Mouse (Mus musculus) cerebellum, adult 2 months (tissue): ENCODE results near the gene Nfe2l2. TPM values are rescaled to one million over a fixed set of nuclear protein-coding genes. Genes with fewer than 3 reads are reported as not detected.
"Not testable (repeated sequence)": the region's sequence is repeated elsewhere in the genome, so short reads cannot be mapped to it uniquely, and the experiment has no call there.

ENCODE experiments used
- DNase-seq, 2 experiments: peaks; one replicate each; pipeline ENCODE4 v3.0.0; 2021
- H3K27ac ChIP-seq: fragments of 200-500 bp; 2 replicates; pipeline ENCODE4 v1.5.1; 2012; ENCODE audit warnings: low read length, control low read depth, inconsistent platforms; ENCODE audit not compliant: insufficient read depth
- H3K27me3 ChIP-seq: fragments of 200-500 bp; 2 replicates; pipeline ENCODE4 v1.6.1; 2012; ENCODE audit warnings: inconsistent platforms, mild to moderate bottlenecking, low read length, moderate library complexity; ENCODE audit not compliant: control insufficient read depth, insufficient read depth
- H3K4me1 ChIP-seq: fragments of 200-500 bp; 2 replicates; pipeline ENCODE4 v1.6.1; 2011; ENCODE audit warnings: low read length; ENCODE audit not compliant: control insufficient read depth, insufficient read depth
- H3K4me3 ChIP-seq: fragments of 200-500 bp; replicated peaks from 2 replicates; pipeline ENCODE3; 2011; ENCODE audit warnings: mild to moderate bottlenecking, low read depth, low read length, control low read depth; ENCODE audit not compliant: insufficient read depth
- CTCF ChIP-seq: fragments of 200-500 bp; IDR thresholded peaks from 2 replicates; pipeline ENCODE4 v1.5.1; 2011; ENCODE audit warnings: low read depth, mild to moderate bottlenecking, control low read depth, low read length, moderate library complexity, borderline replicate concordance; ENCODE audit not compliant: insufficient read depth
- POLR2A ChIP-seq: fragments of 200-500 bp; IDR thresholded peaks from 2 replicates; pipeline ENCODE4 v1.6.1; 2011; ENCODE audit warnings: low read length, control low read depth, borderline replicate concordance; ENCODE audit not compliant: insufficient read depth
- WGBS: fragments of 180-500 bp; shearing (Covaris S2); methylation state at CpG from one replicate; pipeline ENCODE4 v1.1.7; 2018; 5-methylcytosine and 5-hydroxymethylcytosine counted together
- polyA plus RNA-seq: library from polyadenylated mRNA; depleted of rRNA; stranded (reverse); fragments of >200 nt; gene quantifications from 2 replicates; pipeline ENCODE4 v1.2.3, GENCODE M21; 2012

Nfe2l2 gene
- polyA plus RNA-seq, 1 experiment = 18.6 TPM

DNA sequence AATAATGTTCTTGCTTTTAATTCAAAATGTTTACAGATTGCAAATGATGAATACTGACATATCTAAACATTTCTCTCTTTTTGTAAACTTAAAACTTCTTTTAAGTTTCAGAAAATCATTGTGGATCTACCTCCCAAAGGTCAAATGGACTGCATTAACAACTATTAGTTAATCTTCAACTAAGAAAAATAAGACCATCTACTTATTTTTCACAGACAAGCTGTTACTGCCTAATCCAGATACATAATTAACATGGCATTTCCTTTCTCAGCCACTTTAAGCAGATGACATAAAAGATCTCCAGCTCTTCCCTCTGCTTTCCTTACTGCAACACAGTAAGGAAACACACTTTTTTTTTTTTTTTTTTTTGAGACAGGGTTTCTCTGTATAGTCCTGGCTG lies 67.1 kb downstream of the Nfe2l2 start:
- no peak overlapping the region for H3K4me3 ChIP-seq
- DNase-seq = no peak
- TF ChIP-seq POLR2A (no peak), CTCF (no peak)
- H3K27me3 ChIP-seq = no peaks in the 10 kb centered on the region
- no peaks in the 10 kb centered on the region for H3K4me1 ChIP-seq
- no peak overlapping the region for H3K27ac ChIP-seq

DNA sequence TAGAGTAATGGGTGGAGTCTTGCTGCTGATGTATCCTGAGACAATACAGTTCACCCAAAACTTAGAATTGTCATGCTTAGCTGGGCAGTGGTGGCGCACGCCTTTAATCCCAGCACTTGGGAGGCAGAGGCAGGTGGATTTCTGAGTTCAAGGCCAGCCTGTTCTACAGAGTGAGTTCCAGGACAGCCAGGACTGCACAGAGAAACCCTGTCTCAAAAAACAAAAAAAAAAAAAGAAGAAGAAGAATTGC lies 67.5 kb downstream of the Nfe2l2 start:
- not testable (repeated sequence) for H3K27ac ChIP-seq, DNase-seq, H3K4me3 ChIP-seq, H3K4me1 ChIP-seq, H3K27me3 ChIP-seq
- 86% methylated on average over 2 of the region's 2 CpGs for WGBS

DNA sequence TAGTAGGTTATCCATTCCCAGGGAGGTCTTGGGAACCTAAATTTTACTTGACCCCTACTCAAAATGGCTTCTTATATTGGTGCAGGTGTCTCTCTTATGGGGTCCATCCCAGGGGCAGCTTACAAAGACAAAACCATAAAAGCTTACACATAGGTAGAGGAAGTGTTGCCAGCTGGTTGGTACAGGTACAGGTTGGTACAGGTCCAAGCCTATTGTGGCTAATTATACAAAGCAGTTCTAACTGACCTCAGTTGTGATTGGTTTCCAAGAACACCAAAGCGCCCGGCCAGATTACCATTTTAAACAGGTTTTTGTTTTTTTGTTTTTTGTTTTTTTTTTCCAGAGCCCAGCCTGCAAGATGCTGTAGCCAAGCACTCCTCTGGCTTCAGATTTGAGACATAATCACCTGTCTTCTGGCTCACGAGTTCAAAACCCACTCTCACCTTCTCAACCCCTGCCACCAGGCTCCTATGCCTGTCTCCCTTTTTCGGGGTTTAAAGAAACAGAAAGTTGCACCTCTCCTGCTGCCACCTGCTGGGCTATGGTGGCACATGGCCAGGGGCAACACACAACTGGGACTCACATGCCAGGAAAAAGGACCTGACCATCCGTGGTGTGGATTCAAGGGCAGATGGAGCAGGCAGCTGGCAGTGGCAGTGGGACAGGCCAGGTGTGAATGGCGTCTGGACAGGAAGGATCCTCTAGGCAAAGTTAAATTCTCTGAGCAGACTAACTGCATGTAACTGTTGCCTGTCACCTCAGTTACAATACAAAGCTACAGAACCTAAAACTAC lies 68.0 kb downstream of the Nfe2l2 start:
- no peak overlapping the region for H3K4me3 ChIP-seq
- no peak overlapping the region for H3K27ac ChIP-seq
- no peak for DNase-seq
- TF ChIP-seq POLR2A = no peak
- no peak for TF ChIP-seq CTCF
- no peaks in the 10 kb centered on the region for H3K4me1 ChIP-seq
- 45% methylated on average over 6 of the region's 6 CpGs for WGBS
- H3K27me3 ChIP-seq = no peaks in the 10 kb centered on the region

DNA sequence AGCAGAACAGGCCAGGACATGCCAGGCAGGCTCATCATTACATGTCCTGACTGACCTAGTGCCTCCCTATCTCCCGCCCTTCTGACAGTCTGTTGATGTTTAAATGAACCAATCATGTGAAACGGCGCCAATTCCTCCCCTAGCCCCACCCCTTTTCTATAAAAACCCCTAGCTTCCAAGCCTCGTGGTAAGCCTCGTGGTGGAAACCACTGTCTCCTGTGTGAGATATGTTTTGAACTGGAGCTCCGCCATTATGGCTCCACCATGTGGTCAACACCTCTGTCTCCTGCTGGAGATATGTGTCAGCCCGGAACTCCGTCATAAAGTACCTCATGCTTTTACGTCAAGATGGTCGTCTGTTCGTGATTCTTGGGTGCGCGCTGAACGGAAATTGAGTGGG lies 70.0 kb downstream of the Nfe2l2 start:
- H3K27ac ChIP-seq, H3K27me3 ChIP-seq, H3K4me3 ChIP-seq, H3K4me1 ChIP-seq, DNase-seq: not testable (repeated sequence)
- 91% methylated on average over 14 of the region's 14 CpGs for WGBS

DNA sequence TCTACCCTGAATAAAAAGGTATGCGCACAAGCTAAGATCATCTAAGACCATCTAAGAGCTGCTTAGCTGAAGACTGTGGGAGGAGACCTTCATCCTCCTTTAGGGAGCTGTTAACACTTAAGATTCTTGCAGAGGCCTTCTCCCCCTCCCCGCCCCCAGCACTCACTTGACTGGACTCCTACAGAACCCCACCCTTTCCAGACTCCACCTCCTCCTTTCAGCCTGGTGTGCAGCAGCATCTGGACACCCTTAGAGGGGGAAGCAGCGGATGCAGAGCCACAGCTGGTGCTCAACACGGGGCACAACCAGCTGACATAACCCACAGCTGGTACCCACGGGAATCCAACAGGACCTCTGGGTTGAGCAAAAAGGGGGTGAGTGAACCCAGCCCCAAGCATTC lies 70.7 kb downstream of the Nfe2l2 start:
- Histone ChIP-seq H3K4me3 (no peak overlapping the region), H3K27me3 (no peaks in the 10 kb centered on the region), H3K27ac (no peak overlapping the region), H3K4me1 (no peaks in the 10 kb centered on the region)
- DNase-seq = no peak
- TF ChIP-seq POLR2A (no peak), CTCF (no peak)
- WGBS = 84% methylated on average over 5 of the region's 5 CpGs

DNA sequence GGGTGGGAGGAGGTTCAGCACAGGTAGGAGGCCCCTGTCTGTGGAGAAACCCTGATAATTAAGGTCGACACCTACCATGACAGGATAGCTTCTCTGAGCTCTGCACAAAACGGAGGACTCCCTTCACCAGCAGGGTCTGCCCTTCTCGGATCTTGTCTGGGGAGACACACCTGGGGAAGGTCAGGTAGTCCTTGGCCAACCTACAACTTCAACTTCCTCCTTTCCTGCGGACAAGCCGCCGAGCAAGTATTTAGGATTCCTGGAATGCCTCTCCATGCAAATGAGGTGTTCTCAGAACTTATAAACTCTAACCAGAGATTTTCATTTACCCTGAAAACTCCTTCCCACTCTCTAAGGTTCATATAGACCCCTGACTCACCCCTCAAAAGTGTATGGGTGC lies 71.1 kb downstream of the Nfe2l2 start:
- H3K4me3 ChIP-seq = no peak overlapping the region
- no peaks in the 10 kb centered on the region for H3K27me3 ChIP-seq
- no peaks in the 10 kb centered on the region for H3K4me1 ChIP-seq
- DNase-seq = no peak
- 81% methylated on average over 6 of the region's 6 CpGs for WGBS
- no peak overlapping the region for H3K27ac ChIP-seq
- TF ChIP-seq CTCF (no peak), POLR2A (no peak)

DNA sequence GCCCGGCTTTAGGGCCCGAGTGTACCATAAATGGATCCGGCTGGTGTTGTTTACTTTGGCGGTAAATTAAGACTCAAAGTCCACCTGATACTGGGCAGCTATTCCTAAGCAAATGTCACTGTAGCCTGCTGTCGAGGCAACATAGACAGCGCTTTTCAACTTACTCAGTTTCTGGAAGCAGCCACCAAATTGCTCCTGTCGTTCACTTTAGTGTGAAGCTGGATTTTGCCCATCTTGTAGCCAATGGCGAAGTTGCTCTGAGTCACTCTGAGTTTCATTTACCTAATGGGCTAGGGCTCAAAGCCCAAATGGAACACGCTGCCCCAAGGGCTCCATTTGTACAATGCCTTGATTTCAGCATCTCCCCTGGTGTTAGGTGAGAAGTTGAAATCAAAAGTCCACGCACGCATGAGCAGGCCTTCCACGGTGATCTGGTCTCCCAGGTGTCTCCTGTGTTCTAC lies 71.7 kb downstream of the Nfe2l2 start:
- TF ChIP-seq POLR2A = no peak
- no peak for TF ChIP-seq CTCF
- Histone ChIP-seq H3K4me1 (no peaks in the 10 kb centered on the region), H3K27ac (no peak overlapping the region), H3K27me3 (no peaks in the 10 kb centered on the region), H3K4me3 (no peak overlapping the region)
- 91% methylated on average over 12 of the region's 12 CpGs for WGBS
- DNase-seq = no peak

DNA sequence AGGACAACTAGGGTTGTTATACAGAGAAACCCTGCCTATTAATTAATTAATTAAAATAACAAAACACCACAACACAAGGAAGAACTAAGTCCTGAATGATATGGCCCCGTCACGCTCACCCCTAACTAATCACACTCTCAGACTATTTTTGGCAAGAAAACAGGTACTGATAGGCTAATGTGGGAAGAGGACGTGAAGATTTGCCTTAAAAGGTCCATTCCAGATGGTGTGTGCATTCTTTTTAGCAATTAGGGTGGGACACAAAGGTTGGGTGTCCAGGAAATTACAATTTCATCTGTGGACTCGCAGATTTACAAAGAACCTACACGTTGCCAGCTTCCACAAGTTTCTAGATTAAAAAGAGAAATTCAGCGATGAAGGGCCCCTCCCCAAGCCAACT lies 72.4 kb downstream of the Nfe2l2 start:
- no peak for DNase-seq
- Histone ChIP-seq H3K4me1 (no peaks in the 10 kb centered on the region), H3K27ac (no peak overlapping the region), H3K4me3 (no peak overlapping the region), H3K27me3 (no peaks in the 10 kb centered on the region)
- 75% methylated on average over 6 of the region's 6 CpGs for WGBS
- no peak for TF ChIP-seq POLR2A
- no peak for TF ChIP-seq CTCF

DNA sequence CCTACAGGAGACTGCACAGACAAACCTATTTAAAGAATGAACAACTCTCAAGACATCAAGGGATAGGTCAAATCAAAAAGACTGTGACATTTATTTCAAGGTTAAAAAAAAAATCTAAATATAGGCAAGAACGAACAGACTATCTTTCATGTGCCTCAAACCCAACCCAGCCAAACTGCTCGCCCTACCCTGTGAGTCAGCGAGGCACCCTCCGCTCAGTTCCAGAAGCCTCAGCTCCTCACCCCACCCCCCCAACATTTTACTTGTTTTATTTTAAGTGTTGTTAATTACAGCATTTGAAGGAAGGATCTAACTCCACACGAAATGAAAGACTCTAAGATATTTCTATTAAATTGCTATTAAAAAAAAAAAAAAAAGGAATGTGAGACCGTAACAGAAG lies 73.0 kb downstream of the Nfe2l2 start:
- H3K4me3 ChIP-seq = no peak overlapping the region
- H3K4me1 ChIP-seq = no peaks in the 10 kb centered on the region
- no peak for DNase-seq
- 92% methylated on average over 6 of the region's 6 CpGs for WGBS
- H3K27me3 ChIP-seq = no peaks in the 10 kb centered on the region
- no peak overlapping the region for H3K27ac ChIP-seq
- TF ChIP-seq POLR2A = no peak
- TF ChIP-seq CTCF = no peak
